Mouse (Mus musculus) limb, embryonic 10.5 days (tissue): ENCODE data around the gene Olfr94. TPM values are rescaled to one million over a fixed set of nuclear protein-coding genes. Genes with fewer than 3 reads are reported as not detected.
A peak's percentile ranks its signal among the peaks of the same experiment; 100 is the strongest.

Experiments used
- DNase-seq: peaks from one replicate; pipeline ENCODE4 v3.0.0-alpha.2; 2017; ENCODE audit warnings: low spot score
- H3K27ac ChIP-seq: fragments of 300-500 bp; sonication (generic); 2 replicates; pipeline ENCODE4 v1.5.1; 2016; ENCODE audit warnings: mild to moderate bottlenecking
- H3K27me3 ChIP-seq: fragments of 300-500 bp; sonication (generic); 2 replicates; pipeline ENCODE4 v1.6.1; 2016; ENCODE audit warnings: low read depth, mild to moderate bottlenecking; ENCODE audit not compliant: poor library complexity, severe bottlenecking
- H3K36me3 ChIP-seq: fragments of 300-500 bp; sonication (generic); 2 replicates; pipeline ENCODE4 v1.6.1; 2016; ENCODE audit warnings: mild to moderate bottlenecking, moderate library complexity
- H3K4me1 ChIP-seq: fragments of 300-500 bp; sonication (generic); 2 replicates; pipeline ENCODE4 v1.6.1; 2016
- H3K4me3 ChIP-seq: fragments of 300-500 bp; sonication (generic); 2 replicates; pipeline ENCODE4 v1.5.1; 2016; ENCODE audit warnings: mild to moderate bottlenecking, moderate library complexity
- H3K9me3 ChIP-seq: fragments of 300-500 bp; sonication (generic); replicated peaks from 2 replicates; pipeline ENCODE4 v1.6.1; 2016; ENCODE audit warnings: mild to moderate bottlenecking
- WGBS: fragments of 180-500 bp; shearing (Covaris S2); methylation state at CpG from one replicate; pipeline ENCODE4 v1.1.7; 2016; 5-methylcytosine and 5-hydroxymethylcytosine counted together
- polyA plus RNA-seq: library from polyadenylated mRNA; unstranded; fragments of >200 nt; fragmentation: Nextera tagmentation; extraction: Ambion mirVana; gene quantifications from 2 replicates; pipeline ENCODE4 v1.2.1, GENCODE M21; 2016

Olfr94 gene
- polyA plus RNA-seq, 1 experiment from 2014 or later, result not detected

GRCm38 (mm10) chr17:37196845-37197724, 3.7 kb downstream of the Olfr94 start:
- Histone ChIP-seq H3K9me3 (no peaks in the 10 kb centered on the region), H3K27me3 (peaks cover 52% of the 10 kb centered on the region), H3K36me3 (no peaks in the 10 kb centered on the region), H3K27ac (peak overlapping the region; percentile 82), H3K4me1 (0 out of 2 replicates have a peak, but pooled peaks cover 9% of the 10 kb centered on the region), H3K4me3 (peak overlapping the region; percentile 62)
- under 1% methylated on average over 77 of the region's 77 CpGs for WGBS
- peak; percentile 80 for DNase-seq

DNA sequence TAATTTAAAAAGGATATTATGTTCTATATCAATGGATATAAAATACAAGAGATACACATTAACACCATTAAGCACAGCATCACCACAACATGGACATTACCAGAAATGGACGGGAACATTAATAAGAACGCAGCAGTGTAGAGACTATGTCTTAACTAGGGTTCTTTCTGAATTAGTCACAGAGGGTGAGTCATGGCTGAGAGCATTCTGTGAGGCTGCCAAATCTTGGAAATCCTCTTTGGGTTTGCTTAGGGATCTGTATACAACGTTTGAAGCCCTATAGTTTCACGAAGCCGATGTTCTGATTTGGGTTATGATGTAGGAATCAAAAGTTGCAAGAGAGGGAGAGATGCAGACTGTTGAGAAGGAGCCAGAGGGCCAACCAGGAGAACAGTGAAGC, 6.0 kb downstream of the Olfr94 start:
- no peak for DNase-seq
- WGBS, result 97% methylated on average over 5 of the region's 5 CpGs
- H3K4me3 ChIP-seq, result no peak overlapping the region
- peaks cover 52% of the 10 kb centered on the region for H3K27me3 ChIP-seq
- H3K36me3 ChIP-seq, result no peaks in the 10 kb centered on the region
- 0 out of 2 replicates have a peak, but pooled peaks cover 9% of the 10 kb centered on the region for H3K4me1 ChIP-seq
- no peak overlapping the region for H3K27ac ChIP-seq
- H3K9me3 ChIP-seq, result no peaks in the 10 kb centered on the region

- 94% methylated on average over 2 of the region's 2 CpGs for WGBS
- Histone ChIP-seq H3K4me1 (0 out of 2 replicates have a peak, but pooled peaks cover 9% of the 10 kb centered on the region), H3K9me3 (no peaks in the 10 kb centered on the region), H3K36me3 (no peaks in the 10 kb centered on the region), H3K4me3 (no peak within 1 kb of the TSS), H3K27ac (no peak within 1 kb of the TSS), H3K27me3 (peaks cover 42% of the 10 kb centered on the region)
- DNase-seq, result no peak
Observed at GRCm38 (mm10) chr17:37193656-37194055, 7.1 kb downstream of the Olfr94 start, which contains the start of gene Ubd. Gene Ubd, plus strand, starts transcription at chr17:37193892.

DNA sequence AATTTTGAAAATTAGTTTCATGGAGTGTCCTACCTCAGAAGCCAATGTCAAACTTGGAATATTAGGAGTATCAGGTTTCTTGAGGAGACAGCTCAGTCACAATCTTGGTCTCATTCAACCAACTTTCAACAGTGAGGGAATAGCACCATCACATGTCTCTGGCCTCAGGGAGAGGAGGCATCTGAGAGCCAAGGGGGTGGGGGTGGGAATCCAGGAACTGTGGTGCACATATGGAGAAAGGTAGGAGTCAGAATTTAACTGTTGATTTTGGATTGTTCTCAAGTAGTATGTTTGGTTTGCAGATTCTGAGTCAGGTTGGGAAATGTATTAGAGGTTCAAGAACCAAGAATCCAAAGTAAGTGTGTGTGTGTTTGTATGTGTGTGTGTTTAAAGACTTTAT, 7.8 kb downstream of the Olfr94 start:
- Histone ChIP-seq H3K27ac (no peak overlapping the region), H3K9me3 (no peaks in the 10 kb centered on the region), H3K4me3 (no peak overlapping the region), H3K27me3 (peaks cover 35% of the 10 kb centered on the region), H3K36me3 (no peaks in the 10 kb centered on the region), H3K4me1 (0 out of 2 replicates have a peak, but pooled peaks cover 9% of the 10 kb centered on the region)
- DNase-seq, result no peak

GRCm38 (mm10) chr17:37190711-37191110, 10.1 kb downstream of the Olfr94 start:
- H3K36me3 ChIP-seq, result no peaks in the 10 kb centered on the region
- DNase-seq, result no peak
- H3K4me3 ChIP-seq, result no peak overlapping the region
- WGBS, result 42% methylated on average over 2 of the region's 2 CpGs
- no peaks in the 10 kb centered on the region for H3K4me1 ChIP-seq
- no peak overlapping the region for H3K27ac ChIP-seq
- peaks cover 12% of the 10 kb centered on the region for H3K27me3 ChIP-seq
- no peaks in the 10 kb centered on the region for H3K9me3 ChIP-seq

DNA sequence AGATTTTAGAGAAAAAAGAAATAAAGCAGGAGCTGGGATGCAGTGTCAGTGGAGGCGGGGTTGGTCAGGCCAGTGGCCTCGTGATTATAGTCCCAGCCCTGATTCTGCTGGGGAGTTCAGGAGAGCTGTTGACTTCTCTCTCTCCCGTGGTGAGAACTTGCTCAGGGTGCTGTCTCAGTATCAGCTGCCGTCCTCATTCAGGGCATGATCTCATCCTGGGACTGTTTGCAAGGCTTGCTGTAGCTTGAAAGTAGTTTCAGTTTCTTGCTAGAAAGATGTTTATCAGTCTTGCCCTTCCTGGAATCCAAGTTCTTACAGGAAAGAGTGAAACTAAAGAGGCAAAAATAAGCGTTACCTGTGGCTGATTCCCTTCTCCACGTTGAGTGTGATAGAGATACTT, 15.3 kb downstream of the Olfr94 start:
- Histone ChIP-seq H3K27me3 (no peaks in the 10 kb centered on the region), H3K4me3 (no peak overlapping the region), H3K4me1 (no peaks in the 10 kb centered on the region), H3K9me3 (no peaks in the 10 kb centered on the region), H3K36me3 (no peaks in the 10 kb centered on the region), H3K27ac (no peak overlapping the region)
- no peak for DNase-seq
- 49% methylated on average over 6 of the region's 6 CpGs for WGBS

DNA sequence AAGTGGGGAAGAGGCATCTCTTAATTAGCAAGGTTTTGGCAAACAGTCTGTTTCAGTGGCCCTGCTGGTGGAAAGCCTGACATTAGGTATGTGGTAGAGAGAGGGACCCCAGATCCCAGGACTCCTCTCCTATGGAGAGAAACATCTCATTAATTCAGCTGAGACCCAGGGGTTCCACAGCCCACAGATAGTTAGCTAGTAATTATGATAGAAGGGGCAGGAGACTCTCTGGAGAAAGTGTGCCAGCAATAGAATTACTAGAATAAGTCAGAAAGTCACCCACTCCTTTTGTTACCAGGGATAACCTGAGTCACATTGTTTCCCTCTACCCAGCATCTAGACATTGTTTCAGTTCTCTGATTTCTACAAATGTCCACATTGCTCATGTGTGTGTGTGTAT, 39.4 kb downstream of the Olfr94 start, which contains the start of gene Olfr93:
Olfr93 (minus strand) TSS at position 101 of the 400 bp plus-strand sequence.
- no peak within 1 kb of the TSS for H3K27ac ChIP-seq
- H3K4me3 ChIP-seq, result no peak within 1 kb of the TSS
- DNase-seq, result no peak
- no peaks in the 10 kb centered on the region for H3K27me3 ChIP-seq
- no peaks in the 10 kb centered on the region for H3K36me3 ChIP-seq
- H3K4me1 ChIP-seq, result no peaks in the 10 kb centered on the region
- H3K9me3 ChIP-seq, result no peaks in the 10 kb centered on the region

Other genes with a start within 250 kb of the Olfr94 start
- gene Ppp1r11, start 249.3 kb downstream of the Olfr94 start, polyA plus RNA-seq, result 152 and 174 TPM in 2 replicates
- gene Znrd1, start 242.4 kb downstream of the Olfr94 start, polyA plus RNA-seq, result 107 and 114 TPM in 2 replicates
- 8.9 and 9.5 TPM in 2 replicates for gene Znrd1as, start 242.4 kb downstream of the Olfr94 start, polyA plus RNA-seq
- not detected in 2 replicates for gene 2410137M14Rik, start 219.8 kb downstream of the Olfr94 start, polyA plus RNA-seq
- 0.55 and 1.2 TPM in 2 replicates for gene H2-M5, start 211.5 kb downstream of the Olfr94 start, polyA plus RNA-seq
- 69.9 and 92.6 TPM in 2 replicates for gene Zfp57, start 199.8 kb downstream of the Olfr94 start, polyA plus RNA-seq
- gene Mog, start 177.6 kb downstream of the Olfr94 start, polyA plus RNA-seq, result 0.08 and 0.20 TPM in 2 replicates
- 6.6 and 9.0 TPM in 2 replicates for gene Gabbr1, start 155.0 kb downstream of the Olfr94 start, polyA plus RNA-seq
- 0.06 TPM in 1 of 2 replicates, not detected in the other for gene Olfr90, start 112.5 kb downstream of the Olfr94 start, polyA plus RNA-seq
- 0.05 TPM in 1 of 2 replicates, not detected in the other for gene Olfr91, start 102.7 kb downstream of the Olfr94 start, polyA plus RNA-seq
- gene Olfr92, start 80.9 kb downstream of the Olfr94 start, polyA plus RNA-seq, result not detected in 2 replicates
- gene Olfr93, start 39.5 kb downstream of the Olfr94 start, polyA plus RNA-seq, result not detected in 2 replicates
- gene Ubd, start 7.1 kb downstream of the Olfr94 start, polyA plus RNA-seq, result not detected in 2 replicates
- gene Olfr95, start 12.1 kb upstream of the Olfr94 start, polyA plus RNA-seq, result not detected in 2 replicates
- gene Olfr96, start 19.2 kb upstream of the Olfr94 start, polyA plus RNA-seq, result not detected in 2 replicates
- gene Olfr97, start 36.3 kb upstream of the Olfr94 start, polyA plus RNA-seq, result not detected in 2 replicates
- not detected in 2 replicates for gene Olfr98, start 62.8 kb upstream of the Olfr94 start, polyA plus RNA-seq
- 0.64 and 0.74 TPM in 2 replicates for gene H2-M3, start 69.2 kb upstream of the Olfr94 start, polyA plus RNA-seq
- gene Olfr99, start 82.5 kb upstream of the Olfr94 start, polyA plus RNA-seq, result not detected in 2 replicates
- gene Olfr101, start 103.3 kb upstream of the Olfr94 start, polyA plus RNA-seq, result not detected in 2 replicates
- gene Olfr102, start 116.1 kb upstream of the Olfr94 start, polyA plus RNA-seq, result not detected in 2 replicates
- not detected in 2 replicates for gene Olfr103, start 138.7 kb upstream of the Olfr94 start, polyA plus RNA-seq
- not detected in 2 replicates for gene Olfr104-ps, start 158.6 kb upstream of the Olfr94 start, polyA plus RNA-seq
- gene Olfr105-ps, start 178.0 kb upstream of the Olfr94 start, polyA plus RNA-seq, result not detected in 2 replicates
- not detected in 2 replicates for gene Olfr106-ps, start 189.4 kb upstream of the Olfr94 start, polyA plus RNA-seq
- gene Olfr107, start 198.2 kb upstream of the Olfr94 start, polyA plus RNA-seq, result not detected in 2 replicates
- not detected in 2 replicates for gene Olfr108, start 244.5 kb upstream of the Olfr94 start, polyA plus RNA-seq